8 mouse cellular contexts compared by ENCODE assay signal in the genomic region with DNA sequence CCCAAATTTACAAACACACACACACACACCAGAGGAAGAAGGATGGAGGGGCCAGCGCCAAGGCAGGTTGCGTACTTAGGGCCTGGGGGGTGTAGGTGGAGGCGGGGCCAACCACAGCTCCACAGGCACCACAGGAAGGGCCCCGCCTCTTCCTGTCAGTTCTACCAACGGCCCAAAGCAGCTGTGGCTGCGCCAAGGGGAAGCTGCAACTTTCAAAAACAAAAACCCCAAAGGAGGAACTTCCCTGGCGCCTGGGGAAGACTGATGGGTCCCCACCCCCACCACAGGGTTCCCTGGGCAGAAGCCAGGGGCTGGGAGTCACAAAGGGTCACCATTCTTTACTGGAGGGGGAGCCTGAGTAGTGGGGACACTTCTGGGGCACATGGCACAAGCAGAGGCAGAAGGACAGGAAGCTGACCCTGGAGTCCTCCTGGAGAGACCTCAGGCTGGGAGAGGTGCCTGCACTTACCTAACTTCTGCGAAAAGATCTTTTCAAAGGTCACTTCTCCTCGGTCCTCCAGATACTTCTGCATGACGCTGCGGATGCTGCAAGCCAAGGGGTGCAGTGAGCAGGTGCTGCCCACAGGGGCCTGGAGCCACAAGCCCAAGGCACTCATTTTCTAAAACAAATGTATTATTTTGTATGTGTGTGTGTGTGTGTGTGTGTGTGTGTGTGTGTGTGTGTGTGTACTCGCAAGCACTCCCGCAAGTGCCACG. TPM values are rescaled to one million over a fixed set of nuclear protein-coding genes. Genes with fewer than 3 reads are reported as not detected.
DNase-seq lines count a peak whose midpoint lies in the region; ATAC-seq and TF ChIP-seq lines count a peak whose summit lies in the region.

No protein-coding gene starts in this region.

- H3K9me3 ChIP-seq in kidney, postnatal 0 days (replicated peaks; ENCODE audit: low read length), result no peaks in the 10 kb centered on the region

- H3K4me3 ChIP-seq in kidney, postnatal 0 days (replicated peaks; ENCODE audit: low read depth, low read length), result no peak overlapping the region
- no peak overlapping the region for H3K4me3 ChIP-seq in macrophage (ENCODE audit: inconsistent target)

- TF ChIP-seq CTCF in kidney, postnatal 0 days (IDR thresholded peaks at IDR 0.05; ENCODE audit: low read depth), result no peak

- WGBS in kidney, postnatal 0 days, result 72% methylated on average over 14 of the region's 14 CpGs
- WGBS in macrophage (ENCODE audit: missing documents), result 9% methylated on average over 11 of the region's 14 CpGs

- H3K9ac ChIP-seq in kidney, postnatal 0 days (ENCODE audit: low read depth, low read length), result no peak overlapping the region

- no peaks in the 10 kb centered on the region for H3K27me3 ChIP-seq in kidney, postnatal 0 days (ENCODE audit: insufficient read depth, low read length)

- peak; percentile 82 for DNase-seq in CD4-positive, CD25-positive, alpha-beta regulatory T cell, adult 2 months (ENCODE audit: low read depth, low spot score)
- DNase-seq in MEL-GATA-1-ER (ENCODE audit: extremely low read depth, low read depth), result peak; percentile 91
- DNase-seq in heart, adult 8-10 months (ENCODE audit: low spot score), result peak; percentile 84
- peak; percentile 63 for DNase-seq in kidney, postnatal 0 days (ENCODE audit: low spot score)
- peak; percentile 86 to 94 for DNase-seq in thymus, postnatal 36 days
- DNase-seq in c-Kit-positive CD71-positive TER-119-positive erythroid progenitor cells, embryonic 14.5 days (ENCODE audit: low spot score), result no peak
- no peak for DNase-seq in right cerebral cortex, adult 18-20 months

- peaks cover 36% of the 10 kb centered on the region for H3K36me3 ChIP-seq in kidney, postnatal 0 days (ENCODE audit: insufficient read depth, low read length)
- peaks cover 36% of the 10 kb centered on the region for H3K36me3 ChIP-seq in macrophage (ENCODE audit: inconsistent target)

- peaks cover 100% of the 10 kb centered on the region for H3K79me2 ChIP-seq in macrophage (ENCODE audit: inconsistent target)

- H3K27ac ChIP-seq in kidney, postnatal 0 days, result peak overlapping the region; percentile 52; the same call in 1 of the 2 replicates
- H3K27ac ChIP-seq in macrophage, result peak overlapping the region; percentile 96

- no peak for ATAC-seq in kidney, postnatal 0 days (replicated peaks; ENCODE audit: low FRiP score, low read depth)

- no peaks in the 10 kb centered on the region for H3K4me1 ChIP-seq in kidney, postnatal 0 days (replicated peaks; ENCODE audit: insufficient read depth, low read length)

- no peak overlapping the region for H3K4me2 ChIP-seq in kidney, postnatal 0 days (ENCODE audit: low read length)

RNA-seq across cellular contexts. Expression of gene Grk2, which starts 11.5 kb away (rescaled TPM):
- total RNA-seq in heart, adult 8-10 months (2022), result 10 to 100 TPM; 48.7 to 55.9 (median 50.7) TPM
- 12.8 and 14.4 TPM in 2 replicates for polyA plus RNA-seq in kidney, postnatal 0 days (2015; fragmentation: Nextera tagmentation; extraction: Ambion mirVana)
- total RNA-seq in macrophage (2018; cell fraction: chromatin; rRNA removed), result 100 to 1,000 TPM in 22 of 26 experiments, 10 to 100 TPM in 4; 41.9 to 659 (median 281) TPM
- 100 to 1,000 TPM; 101 to 237 (median 164) TPM for total RNA-seq in macrophage (2018; cell fraction: cytosol; rRNA removed)
- 100 to 1,000 TPM in 22 of 26 experiments, 10 to 100 TPM in 4; 56.2 to 342 (median 204) TPM for total RNA-seq in macrophage (2018; cell fraction: nucleus; rRNA removed)
- polyA plus RNA-seq in macrophage (2018), result 131 to 143 TPM (median 139 TPM) in 3 replicates

RNA-seq across cellular contexts. Expression of gene Ankrd13d, which starts 11.6 kb away (rescaled TPM):
- 1 to 10 TPM in 1 of 4 experiments, under 1 TPM in 3; 0.59 to 2.1 (median 0.80) TPM for total RNA-seq in heart, adult 8-10 months (2022)
- 3.9 and 5.4 TPM in 2 replicates for polyA plus RNA-seq in kidney, postnatal 0 days (2015; fragmentation: Nextera tagmentation; extraction: Ambion mirVana)
- total RNA-seq in macrophage (2018; cell fraction: chromatin; rRNA removed), result 10 to 100 TPM in 24 of 26 experiments, 1 to 10 TPM in 2; 4.3 to 65.5 (median 36.8) TPM
- 10 to 100 TPM in 2 of 26 experiments, 1 to 10 TPM in 24; 3.6 to 10.8 (median 7.2) TPM for total RNA-seq in macrophage (2018; cell fraction: cytosol; rRNA removed)
- total RNA-seq in macrophage (2018; cell fraction: nucleus; rRNA removed), result 10 to 100 TPM in 20 of 26 experiments, 1 to 10 TPM in 6; 5.6 to 36.3 (median 20.3) TPM
- polyA plus RNA-seq in macrophage (2018), result 3.2 to 8.1 TPM (median 5.6 TPM) in 3 replicates

RNA-seq across cellular contexts. Expression of gene Ssh3, which starts 25.6 kb away (rescaled TPM):
- total RNA-seq in heart, adult 8-10 months (2022), result 10 to 100 TPM in 2 of 4 experiments, 1 to 10 TPM in 2; 6.1 to 11.4 (median 8.1) TPM
- polyA plus RNA-seq in kidney, postnatal 0 days (2015; fragmentation: Nextera tagmentation; extraction: Ambion mirVana), result 15.6 and 18.8 TPM in 2 replicates
- total RNA-seq in macrophage (2018; cell fraction: chromatin; rRNA removed), result 100 to 1,000 TPM; 162 to 687 (median 390) TPM
- 10 to 100 TPM; 40.4 to 92.6 (median 62.0) TPM for total RNA-seq in macrophage (2018; cell fraction: cytosol; rRNA removed)
- 100 to 1,000 TPM; 117 to 367 (median 243) TPM for total RNA-seq in macrophage (2018; cell fraction: nucleus; rRNA removed)
- polyA plus RNA-seq in macrophage (2018), result 32.6 to 83.1 TPM (median 36.6 TPM) in 3 replicates

Comparison
In these comparisons a context has a peak if more than half of its experiments do, and no peak if none do; other contexts are left out.
1. DNase-seq: peak in CD4-positive, CD25-positive, alpha-beta regulatory T cell, adult 2 months (single experiment), MEL-GATA-1-ER (single experiment), heart, adult 8-10 months (single experiment), kidney, postnatal 0 days (single experiment) and thymus, postnatal 36 days (2 of 2); none in c-Kit-positive CD71-positive TER-119-positive erythroid progenitor cells, embryonic 14.5 days (single experiment) and right cerebral cortex, adult 18-20 months (single experiment).